Mouse (Mus musculus): ENCODE results near the gene Mprip. TPM values are rescaled to one million over a fixed set of nuclear protein-coding genes. Genes with fewer than 3 reads are reported as not detected.
"Not testable (repeated sequence)": the region's sequence is repeated elsewhere in the genome, so short reads cannot be mapped to it uniquely, and the experiment has no call there.

Mprip gene
- 226 TPM in 2 replicates for total RNA-seq (2021)
- long read RNA-seq, experiment 1, full-length matches to known transcripts, result 173 of 290 reads
- long read RNA-seq, experiment 1, partial matches to known transcripts, result 51 of 290 reads
- long read RNA-seq, experiment 1, other reads (novel, unspliced or antisense), result 66 of 290 reads
- long read RNA-seq, experiment 2, full-length matches to known transcripts, result 203 of 299 reads
- long read RNA-seq, experiment 2, partial matches to known transcripts, result 37 of 299 reads
- long read RNA-seq, experiment 2, other reads (novel, unspliced or antisense), result 59 of 299 reads

DNA sequence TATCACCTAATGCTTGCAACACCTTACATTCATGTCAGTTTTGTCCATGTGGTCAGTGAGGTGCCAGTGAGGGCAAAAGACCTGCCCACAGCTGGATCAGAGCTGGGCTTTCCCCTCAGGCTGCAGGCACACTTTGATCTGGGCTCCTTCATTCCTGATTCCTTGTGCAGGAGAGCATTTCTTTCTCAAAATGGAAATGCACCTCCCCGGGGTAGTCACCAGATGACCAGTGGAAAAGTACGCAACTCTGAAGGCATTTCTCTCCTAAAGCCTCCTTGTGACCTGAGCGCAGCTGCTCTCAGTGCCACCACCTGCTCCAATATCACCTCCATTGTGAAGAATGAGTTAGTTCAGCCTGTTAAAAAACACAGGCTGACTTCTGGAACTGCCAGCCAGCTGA, at the start of gene Mprip:
TSS of gene Mprip (plus strand) at position 301 of the 400 bp plus-strand sequence.
- no peak for DNase-seq

GRCm38 (mm10) chr11:59611646-59612045, 49.5 kb upstream of the Mprip start:
- DNase-seq, result peak; percentile 9

GRCm38 (mm10) chr11:59614120-59614519, 47.0 kb upstream of the Mprip start:
- DNase-seq, result peak; percentile 39

- DNase-seq, result not testable (repeated sequence)
These were observed 44.1 kb upstream of the Mprip start for GRCm38 (mm10) chr11:59616986-59617385.

GRCm38 (mm10) chr11:59622214-59622613, 38.9 kb upstream of the Mprip start:
- no peak for DNase-seq

DNA sequence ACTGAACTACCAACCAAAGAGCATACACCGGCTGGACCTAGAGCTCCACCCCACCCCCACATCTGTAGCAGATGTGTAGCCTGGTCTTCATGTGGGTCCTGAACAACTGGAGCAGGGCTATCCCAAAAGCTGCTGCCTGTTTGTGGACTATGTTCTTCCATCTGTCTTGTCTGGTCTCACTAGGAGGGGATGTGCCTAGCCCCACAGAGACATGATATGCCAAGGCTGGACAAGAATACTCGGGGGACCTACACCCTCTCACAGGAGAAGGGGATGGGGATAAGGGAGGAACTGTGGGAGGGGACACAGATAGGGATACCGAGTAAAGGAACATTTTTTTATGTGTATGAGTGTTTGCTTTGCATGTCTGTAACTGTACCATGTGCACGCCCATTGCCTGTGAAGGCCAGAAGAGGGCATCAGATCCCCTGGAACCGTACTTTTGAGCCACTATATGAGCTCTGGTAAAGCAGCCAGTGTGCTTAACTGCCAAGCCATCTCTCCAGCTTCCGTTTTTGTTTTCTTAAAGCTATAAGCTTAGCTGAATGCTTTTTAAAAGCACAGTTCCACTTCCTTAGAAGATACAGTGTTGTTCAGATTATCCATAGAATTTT, 37.0 kb upstream of the Mprip start:
- DNase-seq, result peak; percentile 61

DNA sequence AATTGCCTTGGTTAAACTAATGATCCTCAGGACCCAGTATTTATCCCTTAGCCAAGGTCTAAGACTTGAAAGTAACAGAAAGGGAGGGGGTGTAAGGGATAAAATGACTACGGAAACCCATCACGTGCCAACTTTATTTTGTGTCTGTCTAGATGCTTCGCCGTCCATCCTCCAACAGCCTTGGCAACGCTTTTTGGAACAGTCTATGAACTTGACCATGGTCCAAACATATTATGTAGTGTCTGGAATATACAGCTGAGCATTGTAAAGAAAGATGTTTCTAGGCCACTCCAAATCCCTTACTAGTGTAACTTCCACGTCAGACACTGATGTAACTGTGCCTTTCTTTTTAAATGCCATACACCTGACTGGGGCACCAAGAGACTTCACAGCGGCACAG, 34.9 kb upstream of the Mprip start:
- DNase-seq, result no peak

DNA sequence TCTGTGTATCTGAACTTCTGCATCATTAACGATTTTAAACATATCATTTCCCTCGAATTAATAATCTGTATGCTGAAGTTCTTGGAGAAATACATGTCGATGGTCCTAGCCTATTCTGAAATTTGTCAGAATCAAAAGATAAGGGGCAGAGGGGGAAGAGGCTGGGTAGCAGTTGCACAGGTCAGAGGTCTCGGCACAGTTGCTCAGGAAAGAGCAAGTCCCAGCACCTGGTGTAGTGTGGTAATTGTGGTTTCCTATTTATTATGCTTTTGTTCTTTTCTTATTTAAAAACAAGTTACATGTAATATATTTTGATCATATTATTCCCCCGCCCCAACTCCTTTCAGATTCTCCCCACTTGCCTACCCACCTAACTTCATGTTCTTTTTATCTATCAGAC, 32.9 kb upstream of the Mprip start:
- DNase-seq, result no peak

DNA sequence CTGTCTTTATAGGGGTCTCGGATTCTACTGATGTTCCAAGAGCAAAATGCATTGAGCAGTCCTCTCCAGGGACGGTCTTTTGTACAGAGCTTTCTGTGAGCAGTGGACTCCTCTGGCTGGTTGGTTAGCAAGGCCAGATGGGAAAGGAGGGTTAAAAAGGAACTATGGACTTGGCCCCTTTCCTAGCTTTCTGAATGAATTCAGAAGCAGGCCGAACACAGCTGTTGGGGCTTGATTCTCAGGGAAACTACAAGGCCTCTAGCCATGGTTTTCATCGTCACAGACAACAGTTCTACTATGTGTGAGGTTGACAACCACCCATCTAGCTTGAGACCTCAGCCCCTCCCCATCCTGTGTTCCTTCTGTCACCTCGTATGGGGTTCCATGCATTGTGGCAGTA, 31.2 kb upstream of the Mprip start:
- no peak for DNase-seq

DNA sequence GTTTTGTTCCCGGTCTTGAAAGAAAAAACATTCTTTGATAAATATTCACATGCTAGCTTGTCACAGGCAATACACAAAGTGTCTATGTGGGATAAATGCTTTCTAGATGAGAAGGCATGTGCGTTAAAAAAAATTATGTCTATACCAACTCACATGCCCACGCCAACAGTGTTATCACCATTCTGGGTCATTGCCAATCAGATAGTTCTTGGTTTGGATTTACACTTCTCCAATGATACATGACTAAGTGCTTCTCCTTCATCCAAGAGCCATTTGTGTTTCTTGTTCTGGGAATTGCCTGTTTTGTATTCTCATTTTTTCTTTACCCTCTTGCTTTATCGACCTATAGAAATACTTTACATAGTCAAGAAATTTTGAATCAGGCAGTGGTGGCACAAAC, 29.1 kb upstream of the Mprip start:
- no peak for DNase-seq

- DNase-seq, result peak; percentile 85
These were observed 28.1 kb upstream of the Mprip start for GRCm38 (mm10) chr11:59633037-59633436.

- no peak for DNase-seq
These were observed 27.0 kb upstream of the Mprip start for GRCm38 (mm10) chr11:59634001-59634660.

DNA sequence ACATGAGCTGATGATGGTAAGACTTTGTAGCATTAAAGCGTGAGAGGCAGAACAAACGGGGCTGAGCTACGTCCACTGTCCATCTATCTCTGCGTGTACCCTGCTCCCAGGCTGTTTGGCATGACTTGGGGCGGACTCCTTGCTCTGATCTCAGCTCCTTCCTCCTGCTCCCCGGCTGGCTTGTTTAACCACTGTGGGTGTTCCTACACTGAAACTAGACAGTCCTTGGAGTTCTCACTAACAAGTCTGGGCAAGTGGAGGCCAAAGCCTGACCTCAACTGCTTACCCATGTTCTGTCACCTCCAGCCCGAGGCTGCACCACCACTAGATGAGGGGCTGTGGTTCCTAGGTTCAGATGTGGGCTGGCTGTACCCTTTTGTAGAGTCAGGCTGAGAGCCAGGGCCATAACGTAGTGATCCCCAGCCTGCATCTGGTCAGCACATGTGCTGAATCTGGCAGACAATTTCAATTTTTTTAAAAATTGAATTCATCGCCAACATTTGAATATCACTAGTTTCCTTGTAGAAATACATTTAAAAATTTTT, 25.8 kb upstream of the Mprip start:
- no peak for DNase-seq

DNA sequence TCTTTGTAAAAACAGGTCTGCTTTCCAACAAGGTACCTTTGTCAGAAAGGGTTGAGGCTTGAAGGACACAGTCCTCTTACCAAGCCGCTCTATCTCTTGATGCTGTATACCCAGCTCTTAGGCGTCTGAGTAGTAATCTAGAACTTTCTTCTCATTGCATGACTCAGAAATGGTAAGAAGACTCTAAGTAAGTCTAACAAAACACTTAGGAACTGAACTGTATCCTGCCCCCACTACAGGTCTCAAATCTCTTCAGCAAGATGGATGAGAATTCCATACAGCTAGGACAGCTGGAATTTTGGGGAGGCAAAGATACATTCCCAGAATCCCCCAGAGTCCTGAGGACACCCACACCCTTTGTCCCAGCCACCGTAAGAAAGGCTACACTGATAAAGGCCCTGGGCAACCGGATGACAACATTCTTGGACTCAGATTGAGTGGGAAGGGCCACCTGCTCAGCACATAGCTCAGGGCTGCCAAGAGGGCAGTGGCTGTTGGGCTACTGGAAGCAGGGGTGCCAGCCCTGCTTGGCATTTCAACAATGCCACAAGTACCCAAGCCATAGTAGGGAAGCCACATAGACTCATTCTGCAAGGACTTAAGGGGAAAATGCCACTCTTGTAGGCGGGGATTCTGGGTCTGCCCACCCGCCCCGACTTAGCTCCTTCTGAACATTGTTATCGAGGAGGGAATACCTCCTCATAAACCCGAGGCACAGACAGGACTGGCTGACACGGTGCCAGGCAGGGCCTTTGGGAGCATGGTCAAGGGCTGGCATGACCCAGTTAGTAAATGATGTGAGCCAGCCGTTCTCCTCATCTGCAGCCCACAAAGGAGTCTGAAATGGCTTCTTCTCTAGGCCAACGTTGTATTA, 25.0 kb upstream of the Mprip start:
- peak; percentile 54 for DNase-seq

- DNase-seq, result no peak
These were observed 24.2 kb upstream of the Mprip start for GRCm38 (mm10) chr11:59636695-59637414.

DNA sequence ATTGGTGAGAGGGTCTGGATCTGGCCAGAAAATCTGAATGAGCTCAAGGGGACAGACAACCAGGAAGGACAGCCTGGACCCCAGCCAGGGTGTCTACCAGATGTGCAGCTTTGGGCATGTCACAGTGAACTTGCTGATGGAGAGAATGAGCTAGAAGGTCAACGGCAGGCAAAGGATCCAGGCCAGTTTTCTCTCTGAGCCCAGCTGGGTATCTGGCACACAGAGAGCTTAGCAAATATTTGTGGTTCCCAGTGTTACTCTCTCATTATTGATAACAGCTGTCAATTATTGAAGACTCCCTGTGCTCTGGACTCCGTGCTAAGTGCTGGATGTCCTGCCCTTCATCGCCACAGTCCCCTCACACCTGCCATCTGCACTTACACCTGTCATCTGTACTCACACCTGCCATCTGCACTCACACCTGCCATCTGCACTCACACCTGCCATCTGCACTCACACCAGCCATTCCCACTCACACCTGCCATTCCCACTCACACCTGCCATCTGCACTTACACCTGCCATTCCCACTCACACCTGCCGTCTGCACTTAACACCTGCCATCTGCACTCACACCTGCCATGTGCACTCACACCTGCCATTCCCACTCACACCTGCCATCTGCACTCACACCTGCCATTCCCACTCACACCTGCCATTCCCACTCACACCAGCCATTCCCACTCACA, 21.0 kb upstream of the Mprip start:
- DNase-seq, result no peak

- DNase-seq, result no peak
These were observed 19.9 kb upstream of the Mprip start for GRCm38 (mm10) chr11:59641227-59641626.

GRCm38 (mm10) chr11:59642420-59642819, 18.7 kb upstream of the Mprip start:
- no peak for DNase-seq

DNA sequence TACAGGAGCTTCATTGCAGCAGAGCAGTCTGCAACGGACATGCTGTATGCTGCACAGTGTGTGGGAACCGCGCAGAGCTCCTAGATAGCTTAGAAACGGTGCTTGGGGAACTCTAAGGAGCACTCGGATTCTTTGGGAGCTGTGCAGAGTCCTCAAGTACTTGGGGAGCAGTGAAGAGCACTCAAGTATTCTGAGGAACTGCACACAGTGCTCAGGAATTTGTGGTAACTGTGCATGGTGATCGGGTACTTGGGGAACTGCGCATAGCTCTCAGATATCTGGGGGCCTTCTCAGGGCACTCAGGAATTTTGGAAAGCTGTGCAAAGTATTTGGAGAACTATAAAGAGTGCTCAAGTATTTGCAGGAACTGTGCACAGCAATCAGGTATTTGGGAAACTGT, 16.1 kb upstream of the Mprip start:
- DNase-seq, result no peak

- no peak for DNase-seq
These were observed 12.0 kb upstream of the Mprip start for GRCm38 (mm10) chr11:59649058-59649457.

GRCm38 (mm10) chr11:59653003-59653402, 8.1 kb upstream of the Mprip start:
- DNase-seq, result no peak
